Mouse (Mus musculus): ENCODE measurements at regions not wholly inside any gene's neighbourhood (a gene's known extent, or its start where the extent isn't known, plus 50 kb on each side); places are given as distances from the start of the nearest gene placed in this dataset.

DNA sequence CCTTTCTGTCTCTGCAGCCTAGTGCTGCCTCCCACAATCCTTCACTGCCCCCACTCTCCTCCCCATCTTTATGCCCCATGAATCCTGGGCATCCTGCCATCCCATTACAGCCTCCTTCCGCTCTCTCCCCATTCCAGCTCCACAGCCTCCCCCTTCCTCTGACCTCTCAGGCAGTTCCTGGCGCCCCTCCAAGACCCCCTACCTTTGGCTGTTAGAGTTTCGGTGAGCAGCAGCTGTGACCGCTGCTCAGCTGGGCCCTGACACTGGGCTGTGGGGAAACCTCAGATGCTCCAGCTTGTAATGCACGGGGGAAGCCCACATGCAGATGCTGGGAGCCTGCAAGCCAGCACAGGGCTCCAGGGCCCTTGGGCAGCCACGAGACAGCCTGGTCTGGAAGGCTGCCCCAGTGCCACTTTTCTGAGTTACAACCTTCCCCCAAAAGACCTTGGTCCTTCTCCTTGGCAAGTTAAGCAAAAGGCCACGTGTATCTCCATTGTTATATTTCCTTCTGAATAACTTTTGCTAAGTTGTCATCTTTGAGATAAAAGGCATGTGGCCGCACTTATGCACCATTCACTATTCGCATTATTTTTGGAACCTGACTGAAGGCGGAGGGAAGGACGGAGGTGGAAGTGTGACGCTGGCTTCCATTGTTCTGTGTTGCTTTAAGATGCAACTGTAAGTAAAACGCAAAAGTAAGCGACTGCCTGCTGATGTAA, 330.6 kb upstream of the Mki67 start:
- peak; percentile 65 to 78 for DNase-seq (ENCODE audit: low spot score in 2 of 2)

DNA sequence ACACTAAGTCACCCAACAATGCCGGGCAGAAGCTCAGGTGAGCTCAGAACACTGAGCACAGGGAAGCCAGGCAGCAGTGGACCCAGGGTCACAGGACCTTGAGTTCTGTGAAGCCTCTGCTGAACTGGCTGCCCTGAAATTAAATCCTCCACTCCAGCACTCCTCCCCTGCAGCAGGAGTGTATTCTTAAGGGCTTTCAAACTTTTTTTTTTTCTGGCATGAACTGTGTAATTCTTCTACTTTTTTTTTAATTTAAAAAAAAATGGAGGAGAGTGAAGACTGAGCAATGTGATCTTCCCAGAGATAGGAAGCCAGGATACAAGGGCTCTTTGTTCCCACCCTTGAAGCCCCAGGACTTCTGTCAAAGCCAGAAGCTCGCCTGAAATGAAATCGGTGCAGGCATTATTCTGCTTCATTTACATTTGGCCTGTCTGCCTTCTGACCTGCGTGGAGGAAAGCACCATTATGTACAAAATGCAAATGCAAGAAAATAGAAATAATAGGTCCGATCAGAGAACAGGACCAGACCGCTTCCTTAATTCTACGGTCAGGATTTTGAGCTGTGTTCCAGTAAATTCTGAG, 331.3 kb upstream of the Mki67 start:
- no peak for DNase-seq (ENCODE audit: low spot score in 2 of 2)

DNA sequence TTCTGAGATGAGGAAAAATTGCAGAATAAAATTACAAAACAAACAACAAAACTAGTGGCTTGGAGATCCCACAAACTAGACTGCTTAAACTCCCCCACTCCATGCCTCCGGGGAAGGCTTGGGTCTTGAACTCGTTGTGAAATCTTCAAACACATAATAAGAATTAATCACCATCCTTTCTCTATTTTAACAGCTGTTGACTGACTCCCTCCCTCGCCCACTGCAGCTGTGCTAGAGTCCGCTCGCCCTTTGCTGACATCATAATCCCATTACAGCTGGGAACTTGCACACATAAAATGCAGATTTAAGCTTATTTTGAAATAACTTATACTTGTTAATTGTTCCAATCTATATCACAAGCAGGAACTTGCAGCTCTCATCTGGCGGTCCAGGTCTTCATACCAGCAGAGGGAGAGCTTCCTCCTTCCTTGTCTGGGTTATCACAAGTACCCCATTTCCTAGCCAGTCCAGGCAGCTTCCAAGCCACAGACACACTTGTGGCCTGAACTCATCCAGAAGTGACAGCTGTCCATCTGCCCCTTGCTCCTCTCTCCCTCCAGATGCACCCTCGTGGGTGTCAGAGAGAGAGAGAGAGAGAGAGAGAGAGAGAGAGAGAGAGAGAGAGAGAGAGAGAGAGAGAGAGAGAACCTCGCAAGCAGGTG, 332.9 kb upstream of the Mki67 start:
- no peak for DNase-seq (ENCODE audit: low spot score in 2 of 2)

DNA sequence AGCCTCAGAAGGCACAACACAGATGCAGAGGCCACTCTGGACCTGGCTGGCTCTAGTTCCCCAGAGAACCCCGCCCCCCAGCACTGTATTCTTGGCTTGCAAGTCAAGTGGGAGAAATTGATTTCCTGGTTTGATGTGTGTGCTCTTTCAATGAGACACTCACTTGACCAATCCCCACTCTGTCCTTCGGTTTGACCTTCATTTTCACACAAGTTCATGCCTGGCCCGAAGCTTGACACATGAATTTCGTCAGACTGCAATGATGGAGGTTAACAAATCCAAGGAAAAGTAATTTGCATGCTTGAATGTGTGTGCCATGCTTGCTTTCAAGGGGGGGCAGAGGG, 333.4 kb upstream of the Mki67 start:
- no peak for DNase-seq (ENCODE audit: low spot score in 2 of 2)

DNA sequence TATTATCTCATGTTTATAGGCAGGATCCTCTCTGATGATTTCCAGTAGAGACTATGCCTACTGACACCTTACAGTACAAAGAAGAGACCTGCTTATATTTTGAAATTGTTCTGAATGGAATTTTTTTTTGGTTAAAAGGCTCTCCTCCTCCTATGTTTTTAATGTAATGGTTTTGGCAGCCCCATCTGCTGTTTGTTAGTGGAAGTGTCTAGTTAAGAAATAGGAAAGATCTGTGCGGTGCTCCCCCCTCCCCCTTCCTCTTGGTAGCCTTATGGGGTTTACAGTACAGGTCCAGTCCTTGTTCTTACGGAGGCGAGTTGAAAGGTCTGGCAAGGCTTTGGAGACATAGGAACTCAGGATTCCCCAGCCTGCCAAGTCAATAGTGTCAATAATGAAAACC, 334.0 kb upstream of the Mki67 start:
- no peak for DNase-seq (ENCODE audit: low spot score in 2 of 2)

DNA sequence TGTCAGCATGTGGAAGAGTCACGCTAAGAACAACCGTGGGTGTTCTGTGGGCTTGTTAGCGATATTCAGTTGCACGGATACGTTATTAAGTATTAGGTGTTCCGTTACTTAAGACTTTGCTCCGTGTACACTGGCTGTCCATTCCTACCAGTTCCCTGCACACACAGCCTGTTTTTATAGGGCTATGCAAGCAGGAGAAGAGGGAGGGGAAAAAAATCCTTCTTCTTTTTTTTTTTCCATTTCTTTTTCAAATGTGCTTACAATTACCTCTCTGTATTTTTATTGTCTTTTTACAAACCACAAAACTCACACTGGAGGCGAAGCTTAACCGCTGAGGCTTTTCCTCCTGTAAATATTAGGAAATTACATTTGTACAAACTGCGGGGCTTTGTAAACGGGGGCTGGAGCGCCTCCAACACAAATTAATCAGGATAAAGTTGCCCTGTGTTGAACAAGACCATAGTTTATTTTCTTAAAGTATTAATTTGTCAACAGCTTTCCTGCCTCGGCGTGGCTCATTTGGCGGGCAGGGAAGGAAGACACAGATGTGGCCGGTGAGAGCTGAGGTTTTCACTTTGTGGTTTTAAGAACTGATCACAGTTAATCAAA, 340.8 kb upstream of the Mki67 start:
- DNase-seq (ENCODE audit: low spot score in 2 of 2): no peak

DNA sequence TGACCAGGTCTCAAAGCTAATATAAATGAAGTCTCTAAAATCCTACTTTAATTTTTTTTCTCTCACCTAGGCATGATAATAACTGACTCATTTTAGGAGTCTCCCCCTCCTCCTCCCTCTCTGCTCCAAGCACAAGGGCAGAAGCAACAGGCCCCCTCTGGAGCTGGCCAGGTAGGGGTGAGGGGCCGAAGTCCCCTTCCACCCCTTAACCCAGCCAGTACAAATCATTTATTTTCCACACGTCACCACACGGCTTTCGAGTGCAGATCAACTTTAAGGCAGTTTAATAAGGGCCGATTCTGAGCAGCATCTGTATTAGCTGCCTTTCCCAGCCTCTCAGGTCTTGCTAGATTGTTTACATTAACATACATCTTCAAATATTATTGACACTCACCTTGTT, 342.2 kb upstream of the Mki67 start:
- no peak for DNase-seq (ENCODE audit: low spot score in 2 of 2)

DNA sequence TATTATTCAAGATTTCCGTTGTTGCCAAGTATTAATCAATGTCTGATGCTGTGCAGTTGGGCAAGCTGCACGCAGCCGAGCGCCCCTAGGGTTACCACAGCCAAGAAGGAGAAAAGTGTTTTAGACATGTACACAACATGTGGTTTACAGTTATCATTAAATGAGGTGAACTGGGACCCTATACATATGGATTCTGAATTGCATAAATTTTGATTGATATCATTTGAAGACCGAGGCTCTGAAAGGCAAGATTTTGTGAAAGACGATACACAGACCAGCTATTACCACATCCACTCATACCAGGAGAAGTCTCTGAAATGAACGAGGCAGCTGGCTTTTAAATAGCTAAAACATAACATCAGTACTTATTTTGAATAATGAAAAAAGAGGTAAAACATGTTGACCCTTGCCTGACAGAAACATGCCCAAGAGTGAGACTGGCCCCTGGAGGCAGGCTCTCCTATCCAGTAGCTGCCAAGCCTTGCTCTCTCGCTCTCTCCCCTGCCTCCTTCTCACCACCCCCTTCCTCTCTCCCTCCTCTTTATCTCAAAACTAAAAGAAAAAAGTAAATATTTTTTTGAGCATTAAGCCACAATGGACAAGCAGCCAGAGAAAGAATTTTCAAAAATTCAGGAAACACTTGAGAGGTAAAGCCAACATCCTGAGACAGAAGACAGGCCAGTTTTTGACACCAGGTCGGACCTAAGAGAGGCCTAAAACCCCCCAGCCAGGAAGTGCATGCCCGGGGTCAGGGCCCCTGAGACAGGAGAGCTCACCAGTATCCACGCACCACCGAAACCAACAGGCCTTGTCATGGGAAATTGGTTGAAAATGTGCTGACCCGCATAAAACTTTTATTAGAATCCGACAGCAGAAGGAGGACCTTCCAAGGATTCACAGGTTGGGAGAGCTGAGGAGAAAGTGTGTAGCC, 342.9 kb upstream of the Mki67 start:
- DNase-seq (ENCODE audit: low spot score in 2 of 2): no peak

DNA sequence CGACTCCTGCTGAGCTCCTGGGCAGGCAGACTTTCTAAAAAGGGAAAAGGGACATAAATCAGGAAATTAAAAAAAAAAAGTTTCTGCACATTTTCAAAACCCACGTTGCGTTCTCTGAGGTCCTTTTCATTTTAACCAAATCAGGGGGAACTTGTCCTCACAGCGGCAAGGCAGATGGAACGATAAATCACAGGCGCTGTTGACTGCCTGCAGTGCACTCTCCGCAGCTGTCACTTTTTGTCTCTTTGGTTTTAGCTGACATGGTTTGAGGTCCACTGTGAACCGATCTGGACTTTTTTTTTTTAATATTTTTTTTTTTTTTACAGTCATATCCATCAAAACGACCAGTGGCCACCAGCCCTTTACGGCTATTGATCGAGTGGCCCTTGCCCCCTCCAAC, 343.7 kb upstream of the Mki67 start:
- no peak for DNase-seq (ENCODE audit: low spot score in 2 of 2)

DNA sequence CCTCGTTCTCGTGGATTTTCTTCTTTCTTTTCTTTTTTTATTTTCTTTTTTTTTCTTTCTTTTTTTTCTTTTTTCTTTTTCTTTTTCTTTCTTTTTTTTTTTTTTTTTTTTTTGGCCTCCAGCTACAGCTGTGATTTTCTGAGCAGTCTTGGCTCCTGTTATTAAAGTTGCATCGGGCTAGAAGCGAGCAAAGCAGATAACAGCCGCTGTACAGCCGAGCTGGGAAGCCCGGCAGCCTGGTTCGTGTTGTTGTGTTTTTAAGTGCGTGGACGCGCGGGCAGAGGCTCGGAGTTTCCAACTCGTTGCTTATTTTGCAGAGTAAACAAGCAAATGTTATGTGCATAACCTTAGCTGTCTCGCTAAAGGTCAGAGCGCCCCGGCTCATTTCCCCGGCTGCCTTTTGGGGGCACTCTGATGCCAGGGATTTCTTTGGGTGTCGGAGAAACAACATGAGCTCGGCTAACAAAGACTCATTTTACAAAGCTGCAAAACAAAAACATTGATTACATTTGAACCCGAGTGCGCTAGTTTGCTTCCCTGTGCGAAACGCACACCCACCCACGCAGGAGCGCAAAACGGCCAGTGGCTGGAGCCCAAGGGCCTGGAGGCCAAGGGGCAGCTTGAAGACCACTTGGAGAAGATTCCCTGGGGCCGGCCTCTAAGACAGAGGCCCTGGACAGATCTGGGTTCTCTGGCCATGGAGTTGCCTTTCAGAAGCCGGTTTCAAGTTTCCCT, 344.3 kb upstream of the Mki67 start:
- peak; percentile 57 to 71 for DNase-seq (ENCODE audit: low spot score in 2 of 2)

DNA sequence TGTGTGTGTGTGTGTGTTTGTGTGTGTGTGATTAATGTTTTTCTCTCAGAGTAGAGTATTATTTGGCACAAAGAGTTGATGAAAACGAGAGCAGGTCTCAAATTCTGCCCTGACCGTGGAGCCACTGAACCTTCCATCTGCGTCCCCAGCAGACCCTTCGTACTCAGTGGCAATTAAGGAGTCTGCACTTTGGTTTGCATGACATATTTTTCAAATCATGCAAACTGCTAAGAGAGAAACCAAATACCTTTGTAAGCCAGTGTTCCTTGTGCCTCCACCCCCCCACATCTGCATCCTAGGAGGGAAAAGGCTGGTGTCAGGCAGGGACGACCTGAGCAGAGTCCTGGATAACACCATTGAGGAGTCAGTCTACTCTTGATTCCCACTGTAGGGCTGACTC, 346.5 kb upstream of the Mki67 start:
- no peak for DNase-seq (ENCODE audit: low spot score in 2 of 2)

DNA sequence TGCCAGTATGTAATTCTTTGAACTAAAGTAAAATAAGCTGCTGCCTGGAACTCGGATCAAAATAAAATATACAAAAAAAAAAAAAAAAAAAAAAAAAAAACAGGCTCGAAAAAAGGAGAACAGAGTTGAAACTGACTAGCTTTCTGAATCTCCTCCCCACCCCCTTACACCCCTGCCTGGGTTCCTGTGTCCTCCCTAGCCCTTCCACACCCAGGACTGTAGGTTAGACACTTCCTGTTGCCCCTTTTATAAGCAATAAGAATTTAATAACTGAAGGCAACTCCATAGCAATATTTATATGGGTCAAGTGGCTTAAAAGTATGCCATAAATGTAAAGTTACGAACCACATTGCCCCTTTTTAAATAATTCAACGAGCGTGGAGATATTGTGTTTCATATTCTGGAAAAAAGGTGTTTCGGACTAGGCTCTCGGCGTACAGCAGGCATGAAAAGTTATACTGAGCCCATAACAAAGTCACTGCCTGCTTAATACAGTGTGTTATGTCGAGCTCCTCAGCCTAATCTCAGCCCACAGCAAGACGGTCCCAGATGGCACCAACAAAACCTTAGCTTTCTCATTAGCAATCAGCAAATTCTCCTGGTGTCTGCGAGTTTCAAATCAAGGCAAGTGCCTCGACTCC, 349.0 kb upstream of the Mki67 start:
- DNase-seq (ENCODE audit: low spot score in 2 of 2): no peak

DNA sequence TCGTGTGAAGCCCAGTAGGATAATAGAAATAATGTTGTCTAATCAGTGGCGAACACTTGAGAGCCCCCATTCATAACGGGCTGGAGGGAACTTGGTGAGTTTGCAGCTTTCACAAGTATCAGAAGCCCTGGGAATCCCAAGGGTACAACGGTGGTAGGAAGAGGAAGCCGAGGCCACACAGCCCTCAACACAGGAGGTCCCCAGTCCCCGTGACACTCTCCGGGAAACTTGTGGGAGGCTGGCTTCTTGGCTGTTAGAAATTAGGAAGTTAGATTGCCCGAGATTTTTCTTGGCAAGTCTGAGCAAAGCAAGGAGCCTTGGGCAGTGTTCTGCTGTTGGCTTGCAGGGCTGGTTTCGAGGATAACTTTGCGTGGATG, 349.5 kb upstream of the Mki67 start:
- no peak for DNase-seq (ENCODE audit: low spot score in 2 of 2)

DNA sequence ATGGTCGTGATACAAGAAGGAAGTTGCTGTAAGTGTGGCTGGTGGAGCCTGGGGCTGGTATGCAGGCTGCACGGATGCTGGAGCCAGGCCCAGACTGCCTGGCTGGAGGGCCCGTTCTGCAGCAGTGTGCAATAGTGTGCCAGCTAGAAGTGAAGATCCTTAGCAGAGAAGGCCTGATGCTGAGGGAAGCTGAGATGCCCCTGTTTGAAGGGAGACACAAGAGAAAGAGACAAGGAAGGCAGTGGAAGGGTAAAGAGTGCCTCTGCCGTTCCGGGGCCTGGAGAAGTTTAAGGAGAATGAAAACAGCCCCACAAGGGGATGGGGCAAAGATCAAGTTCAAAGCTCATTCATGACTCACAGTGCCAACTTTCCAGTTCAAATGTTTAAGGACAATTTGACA, 354.7 kb upstream of the Mki67 start:
- no peak for DNase-seq (ENCODE audit: low spot score in 2 of 2)

DNA sequence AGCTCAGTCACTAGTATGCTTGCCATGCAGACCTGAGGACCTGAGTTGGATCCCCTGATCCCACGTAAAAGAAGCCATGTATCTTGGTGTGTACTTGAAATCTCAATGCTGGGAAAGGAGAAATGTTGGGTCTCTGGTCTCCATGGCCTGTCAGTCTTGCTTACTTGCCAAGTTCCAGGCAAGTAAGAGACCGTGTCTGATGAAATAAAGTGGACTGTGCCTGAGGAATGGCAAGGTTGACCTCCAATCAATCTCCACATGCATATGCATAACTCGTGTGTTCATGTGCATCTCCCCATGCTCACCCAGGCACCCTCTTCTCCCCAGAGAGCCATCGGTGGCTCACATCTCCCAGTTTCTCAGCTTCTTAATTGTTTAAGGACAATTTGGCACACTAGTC, 355.2 kb upstream of the Mki67 start:
- DNase-seq (ENCODE audit: low spot score in 2 of 2): no peak

DNA sequence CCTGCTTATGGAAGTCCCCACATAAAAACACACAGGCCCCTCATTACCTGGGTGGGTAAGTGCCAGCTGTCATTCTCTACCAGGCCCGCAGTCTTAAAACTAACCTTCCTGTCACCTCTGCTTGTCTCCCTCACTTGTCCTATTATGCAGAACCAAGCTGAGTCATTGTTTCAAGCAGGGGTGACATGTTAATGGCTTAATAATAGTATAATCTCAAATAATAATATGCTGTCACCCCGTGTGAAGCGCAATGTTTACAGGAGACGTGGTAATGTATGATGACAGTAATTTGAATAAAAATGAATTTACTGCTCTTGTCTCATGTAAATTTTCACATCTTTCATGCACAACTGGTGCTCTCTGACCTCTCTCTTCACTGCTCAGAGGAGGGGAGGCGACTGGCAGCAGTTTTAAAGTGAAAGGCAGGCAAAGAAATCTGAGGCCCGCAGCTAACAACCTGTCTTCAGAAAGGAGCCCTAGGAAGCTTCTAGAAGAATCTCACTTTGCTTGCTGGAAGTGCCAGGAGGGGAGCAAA, 357.2 kb upstream of the Mki67 start:
- no peak for DNase-seq (ENCODE audit: low spot score in 2 of 2)

DNA sequence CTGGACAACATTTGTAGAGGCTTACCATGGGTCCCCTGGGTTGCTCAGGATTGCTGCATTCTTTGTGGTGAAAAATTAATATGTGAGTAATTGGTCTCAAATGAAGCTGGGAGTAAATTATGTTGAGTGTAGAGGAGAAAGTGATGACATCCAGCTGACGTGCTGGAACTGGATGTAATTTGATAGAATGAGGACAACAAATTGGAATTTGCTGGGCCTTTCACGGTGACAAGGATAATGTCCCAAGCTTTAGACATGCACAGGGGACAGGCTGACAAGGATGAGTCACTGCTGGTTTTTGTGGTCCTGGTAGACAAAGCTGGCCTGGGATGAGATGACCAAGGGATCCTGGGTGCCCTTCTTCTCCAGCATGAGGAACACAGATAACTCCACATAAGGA, 357.9 kb upstream of the Mki67 start:
- no peak for DNase-seq (ENCODE audit: low spot score in 2 of 2)

DNA sequence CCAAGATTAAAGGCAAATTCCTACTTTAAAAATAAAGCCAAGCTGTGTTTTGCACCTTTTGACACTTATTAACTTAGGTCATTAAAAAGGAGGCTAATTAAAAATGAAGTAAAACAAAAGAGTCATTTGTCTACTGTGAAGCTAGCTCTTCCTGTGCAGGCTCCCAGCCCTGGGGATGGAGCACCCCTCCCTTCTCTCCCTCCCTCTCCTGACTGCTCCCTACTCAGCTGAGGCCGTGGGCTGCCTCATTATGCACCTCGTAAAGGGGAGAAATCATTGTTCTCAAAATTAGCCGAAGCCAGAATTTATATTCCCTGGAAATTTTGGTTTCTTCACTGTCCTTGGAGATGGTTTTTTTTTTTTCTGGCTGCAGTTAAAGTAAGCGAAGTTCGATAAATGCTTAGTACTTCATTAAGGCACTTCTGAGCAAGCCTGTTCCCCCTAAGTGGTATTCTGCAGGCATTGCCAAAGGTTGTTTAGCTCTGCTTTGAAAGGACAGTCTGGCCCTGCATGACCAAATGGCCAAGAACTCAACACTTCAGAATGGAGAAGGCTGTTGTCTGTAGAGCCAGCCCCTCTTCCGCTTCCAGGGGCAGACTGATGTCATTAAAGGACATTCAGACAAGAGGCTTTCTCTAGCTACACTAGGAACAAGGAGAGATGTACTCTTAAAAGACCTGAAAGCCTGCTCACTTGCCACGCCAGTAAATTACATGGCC, 365.5 kb upstream of the Mki67 start:
- no peak for DNase-seq (ENCODE audit: low spot score in 2 of 2)

DNA sequence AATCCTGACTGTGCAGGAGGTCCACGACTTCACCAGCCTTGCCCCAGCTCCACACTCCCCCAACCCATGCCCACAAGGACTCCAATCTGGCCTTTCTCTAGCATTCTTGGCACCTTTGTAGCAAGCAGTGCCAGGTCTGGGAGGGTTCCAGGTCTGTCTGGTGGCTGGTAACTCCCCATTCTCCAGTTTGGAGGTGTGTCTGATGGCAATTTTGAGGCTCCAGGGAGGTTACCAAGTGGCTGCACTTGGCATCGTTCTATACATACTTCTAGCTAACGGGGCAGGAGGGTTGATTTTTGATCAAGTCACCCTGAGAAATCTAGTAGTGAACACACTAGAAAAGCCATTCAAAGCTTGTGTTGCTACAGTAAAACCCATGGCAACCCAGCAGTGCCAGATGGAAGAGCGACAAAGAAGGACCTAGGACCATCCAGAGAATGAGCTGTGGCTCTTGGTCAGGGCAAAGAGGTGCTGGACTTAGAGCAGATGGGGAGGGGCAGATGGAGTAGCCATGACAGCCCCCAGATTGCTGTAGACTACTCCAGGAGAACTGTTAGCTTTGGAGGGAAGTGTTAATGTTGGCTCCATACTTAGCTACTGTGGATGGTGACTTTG, 366.2 kb upstream of the Mki67 start:
- DNase-seq (ENCODE audit: low spot score in 2 of 2): peak; percentile 70 to 76
